In the genomic region with DNA sequence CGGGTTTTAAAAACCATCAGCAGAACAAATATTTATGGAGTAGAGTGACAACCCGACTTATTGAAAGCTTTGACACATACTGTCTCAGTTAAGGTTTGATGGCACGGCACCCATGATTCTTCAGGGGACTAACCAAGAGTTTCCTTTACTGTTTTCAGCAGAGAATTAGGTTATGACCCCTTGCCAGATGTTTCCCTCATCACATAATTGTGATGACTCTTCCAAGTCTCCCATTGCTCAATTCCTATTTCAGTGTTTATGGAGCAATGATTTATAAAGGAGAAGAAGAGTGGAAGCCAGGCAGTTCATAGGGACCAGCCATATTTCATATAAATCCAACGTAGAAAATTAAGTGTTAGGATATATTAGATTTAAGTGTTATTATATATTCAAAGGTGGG, we compare ENCODE assay signal across 25 mouse cellular contexts.
"Had no signal": no experiment of that assay in that cellular context is flagged by ENCODE, and none has a peak within 500 bp of the region (broad histone marks: within the 10 kb centered on the region; RNA-seq: fewer than 3 reads in every experiment).

No protein-coding gene starts in this region.

- H3K36me3 ChIP-seq: heart, embryonic 10.5 days; heart, embryonic 12.5 days; hindbrain, embryonic 10.5 days; hindbrain, embryonic 12.5 days; intestine, embryonic 15.5 days; limb, embryonic 13.5 days; limb, embryonic 15.5 days; liver, embryonic 12.5 days had no signal

- DNase-seq: gastrocnemius, adult 2 months; gastrocnemius, postnatal 10 days; gastrocnemius, postnatal 25 days; heart, postnatal 10 days; heart, postnatal 4 days; kidney, adult 18-20 months; kidney, adult 8-10 months; kidney, postnatal 14 days; kidney, postnatal 36 days; layer of hippocampus, adult 9-11 months; layer of hippocampus, postnatal 36 days; left cerebral cortex, postnatal 4 days had no signal

- H3K27me3 ChIP-seq: heart, embryonic 12.5 days; hindbrain, embryonic 12.5 days; intestine, embryonic 15.5 days; limb, embryonic 13.5 days; limb, embryonic 15.5 days; liver, embryonic 12.5 days had no signal

- H3K4me2 ChIP-seq: heart, embryonic 12.5 days; hindbrain, embryonic 12.5 days; hindbrain, embryonic 14.5 days; intestine, embryonic 15.5 days; limb, embryonic 13.5 days; limb, embryonic 15.5 days; liver, embryonic 12.5 days had no signal

- H3K9ac ChIP-seq: heart, embryonic 12.5 days; hindbrain, embryonic 12.5 days; hindbrain, embryonic 14.5 days; intestine, embryonic 15.5 days; limb, embryonic 13.5 days; limb, embryonic 15.5 days; liver, embryonic 12.5 days had no signal

- H3K9me3 ChIP-seq: heart, embryonic 10.5 days; heart, embryonic 12.5 days; hindbrain, embryonic 10.5 days; hindbrain, embryonic 12.5 days; intestine, embryonic 15.5 days; limb, embryonic 13.5 days; limb, embryonic 15.5 days; liver, embryonic 12.5 days had no signal

- H3K4me3 ChIP-seq: gastrocnemius, adult 2 months; heart, embryonic 10.5 days; heart, embryonic 12.5 days; hindbrain, embryonic 10.5 days; hindbrain, embryonic 12.5 days; intestine, embryonic 15.5 days; limb, embryonic 13.5 days; limb, embryonic 15.5 days; liver, embryonic 12.5 days had no signal

- H3K4me1 ChIP-seq: heart, embryonic 12.5 days; hindbrain, embryonic 12.5 days; liver, embryonic 12.5 days had no signal

- ATAC-seq: hindbrain, embryonic 16.5 days; inflammation-experienced regulatory T-cells, adult 6 months; intestine, embryonic 15.5 days; intestine, postnatal 0 days; liver, embryonic 12.5 days had no signal

- H3K27ac ChIP-seq: gastrocnemius, adult 2 months; heart, embryonic 10.5 days; hindbrain, embryonic 10.5 days; hindbrain, embryonic 12.5 days; hindbrain, embryonic 14.5 days; intestine, embryonic 15.5 days; kidney, postnatal 0 days; limb, embryonic 13.5 days; limb, embryonic 15.5 days; liver, embryonic 12.5 days had no signal
